Mouse (Mus musculus): ENCODE results near the gene Fkbp1a.

GRCm38 (mm10) chr2:151566856-151567255 lies 24.6 kb downstream of the Fkbp1a start:
- TF ChIP-seq CTCF (IDR thresholded peaks at IDR 0.05; ENCODE audit: low read depth) (no peak), EP300 (IDR thresholded peaks at IDR 0.05; ENCODE audit: low read depth) (no peak)

Measured in liver, postnatal 0 days (tissue).